Mouse (Mus musculus) neural tube, embryonic 15.5 days (tissue): ENCODE results near the gene Arhgap17. TPM values are rescaled to one million over a fixed set of nuclear protein-coding genes. Genes with fewer than 3 reads are reported as not detected.
A peak's percentile ranks its signal among the peaks of the same experiment; 100 is the strongest.

Experiments
- ATAC-seq: fragments of 200-750 bp; cut with Nextera tagmentation; 2 replicates; pipeline ENCODE4 v1.8.0; 2017; ENCODE audit warnings: mild to moderate bottlenecking, moderate TSS enrichment, moderate library complexity; ENCODE audit not compliant: low FRiP score
- H3K27ac ChIP-seq: fragments of 300-500 bp; sonication (generic); replicated peaks from 2 replicates; pipeline ENCODE4 v1.5.1; 2015; ENCODE audit warnings: mild to moderate bottlenecking, inconsistent platforms
- H3K27me3 ChIP-seq: fragments of 300-500 bp; sonication (generic); replicated peaks from 2 replicates; pipeline ENCODE4 v1.6.1; 2015; ENCODE audit warnings: inconsistent platforms
- H3K36me3 ChIP-seq: fragments of 300-500 bp; sonication (generic); 2 replicates; pipeline ENCODE4 v1.6.1; 2015; ENCODE audit warnings: inconsistent platforms
- H3K4me1 ChIP-seq: fragments of 300-500 bp; sonication (generic); 2 replicates; pipeline ENCODE4 v1.6.1; 2015; ENCODE audit warnings: inconsistent platforms
- H3K4me2 ChIP-seq: fragments of 300-500 bp; sonication (generic); 2 replicates; pipeline ENCODE4 v1.6.1; 2015; ENCODE audit warnings: inconsistent platforms, mild to moderate bottlenecking, moderate library complexity
- H3K4me3 ChIP-seq: fragments of 300-500 bp; sonication (generic); replicated peaks from 2 replicates; pipeline ENCODE4 v1.5.1; 2015; ENCODE audit warnings: mild to moderate bottlenecking, inconsistent platforms
- H3K9ac ChIP-seq: fragments of 300-500 bp; sonication (generic); replicated peaks from 2 replicates; pipeline ENCODE4 v1.6.1; 2015; ENCODE audit warnings: mild to moderate bottlenecking, inconsistent platforms
- H3K9me3 ChIP-seq: fragments of 300-500 bp; sonication (generic); replicated peaks from 2 replicates; pipeline ENCODE4 v1.6.1; 2016; ENCODE audit warnings: inconsistent platforms
- WGBS: fragments of 180-500 bp; shearing (Covaris S2); methylation state at CpG from one replicate; pipeline ENCODE4 v1.1.7; 2015; ENCODE audit warnings: mixed read lengths; 5-methylcytosine and 5-hydroxymethylcytosine counted together
- polyA plus RNA-seq: library from polyadenylated mRNA; unstranded; fragments of >200 nt; fragmentation: Nextera tagmentation; extraction: Ambion mirVana; gene quantifications from 2 replicates; pipeline ENCODE4 v1.2.1, GENCODE M21; 2015

Arhgap17 gene
- polyA plus RNA-seq, 1 experiment from 2014 or later, result 8.7 TPM

DNA sequence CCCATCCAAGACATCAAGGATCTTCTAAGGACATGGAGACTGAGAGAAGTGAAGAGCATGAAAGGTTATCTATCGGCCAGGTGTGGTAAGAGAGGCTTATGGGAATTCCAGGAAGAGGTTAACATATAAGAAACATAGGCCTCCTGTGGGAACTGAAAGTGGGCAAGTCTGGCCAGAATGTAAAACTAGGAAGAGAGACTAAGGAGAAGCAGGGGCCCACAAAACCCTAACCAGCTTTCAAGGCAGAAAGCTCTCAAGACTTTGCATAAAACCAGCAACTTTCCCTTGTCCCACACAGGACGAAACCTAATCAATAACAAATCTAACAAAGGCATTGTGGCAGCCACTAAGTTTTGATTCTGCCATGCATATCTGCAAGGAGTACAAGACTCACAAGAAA is 1.5 kb downstream of the Arhgap17 start:
- no peak for ATAC-seq
- no peaks in the 10 kb centered on the region for H3K36me3 ChIP-seq
- H3K4me1 ChIP-seq, result peaks cover 38% of the 10 kb centered on the region
- peak overlapping the region; percentile 87 for H3K4me2 ChIP-seq
- H3K9ac ChIP-seq, result 0 out of 2 replicates have a peak overlapping the region, but pooled peaks have one; percentile 81
- H3K9me3 ChIP-seq, result no peaks in the 10 kb centered on the region
- WGBS, result 66% methylated on average over 2 of the region's 2 CpGs
- peak overlapping the region; percentile 86; the same call in 1 of the 2 replicates for H3K4me3 ChIP-seq
- H3K27ac ChIP-seq, result no peak overlapping the region
- no peaks in the 10 kb centered on the region for H3K27me3 ChIP-seq

DNA sequence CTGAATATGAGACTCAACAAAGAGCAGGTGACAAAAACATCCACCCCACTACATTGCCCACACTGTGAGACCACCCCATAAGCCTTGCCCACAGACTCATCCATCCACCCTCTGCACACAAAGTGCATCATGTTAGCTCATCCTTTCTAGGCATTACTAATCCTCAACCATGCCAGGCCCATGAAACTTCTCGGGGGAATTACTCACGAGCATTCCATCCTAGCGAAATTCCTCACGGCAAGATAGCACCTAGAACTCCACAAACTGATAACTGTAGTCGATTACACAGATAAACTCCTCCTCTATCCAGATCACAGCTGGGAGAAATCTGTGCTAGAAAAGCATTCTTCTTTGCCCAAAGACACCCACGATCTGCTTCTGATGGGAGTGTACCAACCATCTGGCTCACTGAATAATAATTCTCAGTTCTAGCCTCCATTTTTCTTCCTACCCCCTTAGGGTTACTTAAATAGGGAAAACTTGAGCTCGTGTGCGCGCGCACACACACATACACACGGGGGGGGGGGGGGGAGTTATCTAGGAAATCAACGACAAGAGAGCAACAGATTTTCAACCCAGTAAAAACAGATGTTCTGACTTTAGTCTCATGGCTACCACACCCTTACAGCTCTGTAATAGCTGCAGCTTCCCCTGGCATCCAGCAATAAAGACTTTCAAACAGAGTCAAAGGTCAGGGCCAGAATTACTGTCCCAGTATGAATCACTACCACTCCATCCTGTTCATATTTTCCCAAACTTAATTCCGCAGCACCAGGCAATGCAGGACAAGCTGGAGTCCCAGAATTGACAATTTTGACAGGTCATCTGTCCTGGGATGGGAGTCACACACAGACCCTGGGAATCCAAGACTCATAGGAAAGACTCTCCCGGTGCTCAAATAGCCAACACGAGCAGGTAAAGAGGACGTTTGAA is 2.2 kb downstream of the Arhgap17 start:
- no peaks in the 10 kb centered on the region for H3K9me3 ChIP-seq
- H3K4me2 ChIP-seq, result peak overlapping the region; percentile 87; the same call in 1 of the 2 replicates
- no peak overlapping the region for H3K27ac ChIP-seq
- WGBS, result 79% methylated on average over 16 of the region's 16 CpGs
- no peaks in the 10 kb centered on the region for H3K36me3 ChIP-seq
- no peaks in the 10 kb centered on the region for H3K27me3 ChIP-seq
- no peak for ATAC-seq
- H3K9ac ChIP-seq, result 0 out of 2 replicates have a peak overlapping the region, but pooled peaks have one; percentile 81
- peaks cover 38% of the 10 kb centered on the region for H3K4me1 ChIP-seq
- H3K4me3 ChIP-seq, result no peak overlapping the region

DNA sequence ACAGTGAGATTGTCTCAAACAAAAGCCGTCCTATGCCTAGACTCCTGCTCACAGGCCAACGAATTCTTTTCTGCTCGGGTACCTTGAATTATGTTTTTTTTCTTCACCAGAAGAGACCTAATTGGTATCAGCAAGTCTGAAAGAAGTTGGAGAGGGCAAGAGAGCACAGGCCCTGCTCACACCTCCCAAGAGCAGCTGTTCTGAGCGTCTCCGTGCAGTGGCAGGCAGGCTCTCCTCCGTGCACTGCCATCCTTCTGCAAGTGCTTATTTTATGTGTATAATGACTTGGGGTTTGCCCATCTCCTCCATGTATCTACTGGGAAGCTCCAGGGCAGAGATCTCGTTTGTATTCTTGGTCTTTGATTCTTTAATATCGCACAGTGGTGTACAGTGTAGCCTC is 2.9 kb downstream of the Arhgap17 start:
- H3K9me3 ChIP-seq, result no peaks in the 10 kb centered on the region
- H3K9ac ChIP-seq, result no peak overlapping the region
- H3K4me3 ChIP-seq, result no peak overlapping the region
- ATAC-seq, result no peak
- peaks cover 38% of the 10 kb centered on the region for H3K4me1 ChIP-seq
- H3K27me3 ChIP-seq, result no peaks in the 10 kb centered on the region
- WGBS, result 85% methylated on average over 8 of the region's 8 CpGs
- H3K36me3 ChIP-seq, result no peaks in the 10 kb centered on the region
- no peak overlapping the region for H3K27ac ChIP-seq
- no peak overlapping the region for H3K4me2 ChIP-seq

DNA sequence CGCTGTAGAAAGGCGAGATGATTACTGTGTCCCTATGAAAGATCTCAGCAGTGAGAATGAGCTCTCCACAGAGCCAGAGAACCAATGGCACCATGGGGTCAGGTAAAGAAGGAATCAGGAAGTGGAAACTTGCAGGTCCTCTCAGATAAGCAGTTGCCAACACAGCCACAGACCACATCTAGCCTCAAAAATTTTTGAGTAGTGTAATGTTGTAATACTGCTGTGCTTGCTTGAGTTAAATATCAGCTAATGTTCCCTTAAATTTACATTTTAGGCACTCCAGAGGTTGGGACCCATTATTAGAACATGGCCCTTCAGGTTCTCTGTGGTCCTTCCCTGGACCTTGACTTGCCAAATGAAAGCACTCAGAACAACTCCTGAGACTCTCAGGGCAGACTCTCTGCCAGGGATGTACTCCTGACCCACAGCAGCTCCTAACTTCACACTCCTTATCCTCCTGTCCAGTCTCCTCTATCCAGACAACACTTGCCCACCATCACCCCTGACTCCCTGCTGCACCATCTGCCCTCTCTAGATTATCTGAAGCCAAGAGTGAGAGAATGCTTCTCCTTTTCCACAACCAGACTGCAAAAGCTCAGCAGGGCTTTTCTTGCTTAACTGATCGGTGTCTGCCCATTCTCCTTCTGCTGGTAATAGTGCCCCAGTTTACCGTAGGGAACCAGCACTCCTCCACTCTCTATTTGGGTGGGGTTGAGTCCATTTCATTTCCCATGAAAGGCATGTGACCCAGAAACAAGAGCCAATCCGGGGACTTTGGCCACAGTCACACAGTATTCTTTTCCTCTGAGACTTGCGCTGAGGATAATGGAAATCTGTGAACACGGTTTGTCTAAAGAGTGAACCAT is 3.6 kb downstream of the Arhgap17 start:
- Histone ChIP-seq H3K4me2 (no peak overlapping the region), H3K9me3 (no peaks in the 10 kb centered on the region), H3K36me3 (no peaks in the 10 kb centered on the region), H3K27ac (no peak overlapping the region), H3K9ac (no peak overlapping the region), H3K27me3 (no peaks in the 10 kb centered on the region), H3K4me1 (peaks cover 38% of the 10 kb centered on the region), H3K4me3 (no peak overlapping the region)
- no peak for ATAC-seq
- WGBS, result 83% methylated on average over 7 of the region's 7 CpGs

DNA sequence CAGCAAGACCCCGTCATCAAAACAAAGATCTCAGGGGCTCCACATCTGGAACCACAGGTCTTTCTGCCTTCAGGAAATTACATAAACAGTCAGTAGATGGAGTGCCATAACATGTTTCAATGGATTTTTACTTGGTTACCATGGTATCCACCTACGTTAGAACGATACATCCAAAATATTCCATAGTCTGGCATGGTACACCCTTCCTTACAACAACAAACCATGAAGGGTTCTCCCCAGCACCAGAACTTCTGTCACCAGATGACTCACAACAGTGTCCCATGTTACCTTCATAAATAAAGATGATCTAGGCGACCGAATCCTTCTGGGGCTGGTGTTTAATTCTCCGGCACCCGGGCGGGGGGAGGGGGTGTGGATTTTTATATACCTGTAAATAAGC is 5.7 kb downstream of the Arhgap17 start:
- Histone ChIP-seq H3K9me3 (no peaks in the 10 kb centered on the region), H3K4me3 (no peak overlapping the region), H3K4me2 (no peak overlapping the region), H3K27ac (no peak overlapping the region), H3K27me3 (no peaks in the 10 kb centered on the region), H3K9ac (no peak overlapping the region), H3K36me3 (no peaks in the 10 kb centered on the region), H3K4me1 (peaks cover 28% of the 10 kb centered on the region)
- ATAC-seq, result no peak
- 91% methylated on average over 8 of the region's 8 CpGs for WGBS

DNA sequence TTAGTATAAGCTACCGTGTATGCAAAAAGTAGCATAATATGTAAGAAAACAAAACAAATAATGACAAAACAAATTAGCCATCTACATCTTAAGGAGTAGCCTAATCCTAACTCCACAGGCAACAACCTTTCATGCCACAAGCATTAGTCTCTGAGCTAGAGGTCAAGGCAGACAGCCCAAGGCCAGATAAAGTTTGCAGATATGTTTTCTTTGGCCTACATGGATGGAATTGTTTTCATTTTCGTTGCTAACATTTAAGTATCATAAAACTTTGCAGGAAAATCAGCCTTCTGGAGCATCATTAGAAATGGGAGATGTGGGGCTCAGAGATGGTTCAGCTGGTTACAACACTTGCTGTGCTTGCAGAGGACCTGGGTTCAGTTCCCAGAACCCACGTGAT is 6.9 kb downstream of the Arhgap17 start:
- no peaks in the 10 kb centered on the region for H3K27me3 ChIP-seq
- no peak overlapping the region for H3K9ac ChIP-seq
- no peaks in the 10 kb centered on the region for H3K36me3 ChIP-seq
- H3K27ac ChIP-seq, result no peak overlapping the region
- 85% methylated on average over 3 of the region's 3 CpGs for WGBS
- no peak overlapping the region for H3K4me3 ChIP-seq
- H3K4me2 ChIP-seq, result no peak overlapping the region
- peaks cover 16% of the 10 kb centered on the region for H3K4me1 ChIP-seq
- H3K9me3 ChIP-seq, result no peaks in the 10 kb centered on the region
- ATAC-seq, result no peak

DNA sequence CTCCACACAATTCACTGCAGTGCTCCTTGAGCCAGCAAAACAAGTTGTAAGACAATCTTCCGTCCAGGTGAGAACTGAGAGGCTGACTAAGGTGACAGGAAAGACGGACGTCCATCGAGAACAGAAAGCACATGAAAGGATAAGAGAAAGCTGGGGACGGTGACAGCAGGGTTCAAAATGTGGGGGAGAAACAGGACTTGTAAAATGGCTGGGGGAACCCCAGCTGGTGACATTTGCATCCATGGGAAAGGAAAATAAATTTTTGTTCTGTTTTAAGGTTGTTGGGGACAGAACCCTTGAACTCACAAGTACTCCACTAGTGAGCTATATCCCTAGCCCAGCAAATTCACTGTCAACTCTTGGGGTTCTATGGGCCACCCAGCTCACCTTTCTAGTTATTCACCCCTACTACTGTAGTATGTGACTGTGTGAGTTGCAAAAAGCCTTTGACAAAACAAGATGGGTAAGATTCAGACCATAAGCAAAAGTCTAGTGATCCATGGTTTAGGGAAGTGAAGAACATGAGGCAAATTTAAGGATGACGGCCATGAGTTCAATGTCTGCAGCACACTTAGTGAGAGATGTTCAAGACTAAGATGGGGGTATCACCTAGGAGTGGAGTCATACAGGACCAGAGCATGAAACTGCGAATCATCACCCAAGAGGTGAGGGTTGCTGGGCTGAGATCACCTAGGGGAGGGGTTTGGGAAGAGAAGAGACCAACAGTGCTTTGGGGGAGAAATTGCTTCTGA is 8.3 kb downstream of the Arhgap17 start:
- Histone ChIP-seq H3K36me3 (no peaks in the 10 kb centered on the region), H3K9ac (no peak overlapping the region), H3K9me3 (no peaks in the 10 kb centered on the region), H3K27me3 (no peaks in the 10 kb centered on the region), H3K4me3 (no peak overlapping the region), H3K27ac (no peak overlapping the region), H3K4me2 (no peak overlapping the region), H3K4me1 (0 out of 2 replicates have a peak, but pooled peaks cover 2% of the 10 kb centered on the region)
- ATAC-seq, result no peak
- 90% methylated on average over 7 of the region's 7 CpGs for WGBS

DNA sequence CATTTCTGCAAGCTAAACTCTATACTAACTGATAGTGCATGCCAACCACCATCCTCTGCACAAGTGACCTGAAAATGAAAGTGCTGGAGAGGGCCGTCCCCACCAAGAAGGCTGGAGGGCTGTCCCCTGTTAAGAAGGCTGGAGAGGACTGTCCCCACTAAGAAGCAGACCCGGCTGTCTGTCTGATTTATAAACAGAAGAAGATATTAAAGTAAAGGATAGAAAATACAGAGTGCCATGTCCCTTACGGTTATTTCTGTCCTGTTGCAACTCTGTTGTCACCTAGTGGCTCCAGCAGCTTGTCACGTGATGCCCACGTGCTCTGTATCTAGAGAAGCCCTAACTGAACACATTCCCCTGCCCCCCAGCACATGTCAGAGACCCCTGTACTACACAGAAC is 9.5 kb downstream of the Arhgap17 start:
- Histone ChIP-seq H3K27me3 (no peaks in the 10 kb centered on the region), H3K36me3 (no peaks in the 10 kb centered on the region), H3K27ac (no peak overlapping the region), H3K4me1 (no peaks in the 10 kb centered on the region), H3K4me3 (no peak overlapping the region), H3K9ac (no peak overlapping the region), H3K4me2 (no peak overlapping the region), H3K9me3 (no peaks in the 10 kb centered on the region)
- ATAC-seq, result no peak
- 68% methylated on average over 5 of the region's 5 CpGs for WGBS

DNA sequence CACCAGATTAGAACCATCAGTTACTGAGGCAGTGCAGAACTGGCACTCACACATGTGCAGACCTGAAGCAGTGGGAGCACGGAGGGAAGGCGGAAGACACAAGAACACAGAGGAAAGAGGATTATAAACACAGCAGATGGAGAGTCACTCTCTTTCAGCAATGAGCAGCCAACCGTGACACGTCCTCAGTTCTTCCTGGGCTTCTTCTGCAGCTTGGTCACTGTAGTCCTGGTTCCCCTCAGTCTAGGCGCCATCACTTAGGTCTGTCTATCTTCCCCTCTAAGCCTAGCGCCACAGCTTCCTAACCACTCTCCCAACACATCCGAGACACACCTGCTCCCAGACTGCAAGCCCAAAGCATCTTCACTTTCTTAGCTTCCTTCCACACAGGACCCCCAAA is 10.6 kb downstream of the Arhgap17 start:
- Histone ChIP-seq H3K9ac (no peak overlapping the region), H3K4me2 (no peak overlapping the region), H3K36me3 (no peaks in the 10 kb centered on the region), H3K9me3 (no peaks in the 10 kb centered on the region), H3K27ac (no peak overlapping the region), H3K4me3 (no peak overlapping the region), H3K4me1 (no peaks in the 10 kb centered on the region), H3K27me3 (no peaks in the 10 kb centered on the region)
- WGBS, result 46% methylated on average over 7 of the region's 7 CpGs
- no peak for ATAC-seq

DNA sequence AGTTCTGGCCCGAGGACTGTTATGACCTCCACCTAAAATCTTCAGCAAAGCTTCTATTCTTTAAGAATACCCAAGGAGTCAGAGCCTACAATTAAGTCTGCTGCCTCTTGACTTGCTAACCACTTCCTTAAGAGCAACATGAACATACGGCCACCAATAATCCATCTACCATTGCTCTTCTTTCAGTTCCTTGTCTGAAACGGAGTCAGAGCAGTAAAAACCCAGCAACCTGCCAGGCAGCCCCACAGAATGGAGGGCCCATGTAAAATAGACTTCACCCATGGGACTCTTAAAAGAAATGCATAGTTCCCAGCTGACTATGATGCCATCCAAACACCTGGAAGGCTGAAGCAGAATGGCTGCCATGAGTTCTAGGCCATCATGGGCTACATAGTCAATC is 13.6 kb downstream of the Arhgap17 start:
- H3K9me3 ChIP-seq, result no peaks in the 10 kb centered on the region
- no peak overlapping the region for H3K4me2 ChIP-seq
- ATAC-seq, result no peak
- H3K9ac ChIP-seq, result no peak overlapping the region
- no peaks in the 10 kb centered on the region for H3K36me3 ChIP-seq
- no peak overlapping the region for H3K27ac ChIP-seq
- H3K4me1 ChIP-seq, result no peaks in the 10 kb centered on the region
- no peaks in the 10 kb centered on the region for H3K27me3 ChIP-seq
- 77% methylated on average over 3 of the region's 3 CpGs for WGBS
- H3K4me3 ChIP-seq, result no peak overlapping the region

DNA sequence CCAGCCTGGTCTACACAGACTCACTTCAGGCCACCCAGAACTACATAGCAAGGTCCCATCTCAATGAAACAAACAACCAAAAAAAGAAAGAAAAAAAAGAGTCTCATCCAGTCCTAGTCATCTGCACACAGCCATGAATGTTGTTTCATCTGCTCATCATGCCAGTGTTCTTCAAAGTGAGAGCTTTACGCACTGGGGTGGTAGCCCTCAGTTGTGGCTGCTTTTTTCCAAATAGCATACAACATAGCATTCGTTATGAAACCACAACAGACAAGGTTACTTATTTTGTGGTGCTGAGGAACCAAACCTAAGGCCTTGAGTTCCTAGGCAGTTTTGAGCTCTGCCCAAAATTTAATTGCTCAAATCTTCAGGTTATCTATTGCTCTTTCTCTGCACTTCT is 14.9 kb downstream of the Arhgap17 start:
- WGBS, result 97% methylated on average over 2 of the region's 2 CpGs
- no peak overlapping the region for H3K9ac ChIP-seq

More for the DNA sequence above, 14.9 kb downstream of the Arhgap17 start:
- Histone ChIP-seq H3K9me3 (no peaks in the 10 kb centered on the region), H3K36me3 (no peaks in the 10 kb centered on the region), H3K4me3 (no peak overlapping the region), H3K27ac (no peak overlapping the region), H3K4me1 (peaks cover under 1% of the 10 kb centered on the region; the same call in 1 of the 2 replicates), H3K4me2 (no peak overlapping the region), H3K27me3 (no peaks in the 10 kb centered on the region)
- ATAC-seq, result no peak
